Mouse (Mus musculus) embryo, embryonic 11.5 days (tissue): ENCODE measurements around the gene AA986860.
A peak's percentile ranks its signal among the peaks of the same experiment; 100 is the strongest.

ENCODE experiments used
- DNase-seq: peaks from one replicate; pipeline ENCODE4 v3.0.0-alpha.2; 2012; ENCODE audit warnings: low read depth, low spot score

Gene AA986860

GRCm38 (mm10) chr1:130731741-130732337 is at the start of gene AA986860:
AA986860 (plus strand) TSS chr1:130731976.
- DNase-seq: no peak

GRCm38 (mm10) chr1:130683905-130684304 is 47.9 kb upstream of the AA986860 start:
- DNase-seq: no peak

- DNase-seq: no peak
These were observed 33.2 kb upstream of the AA986860 start for GRCm38 (mm10) chr1:130698601-130699000.

GRCm38 (mm10) chr1:130699937-130700633 is 31.7 kb upstream of the AA986860 start:
- DNase-seq: no peak

GRCm38 (mm10) chr1:130701976-130702375 is 29.8 kb upstream of the AA986860 start:
- no peak for DNase-seq

GRCm38 (mm10) chr1:130703613-130704012 is 28.2 kb upstream of the AA986860 start:
- DNase-seq: no peak

- no peak for DNase-seq
These were observed 21.3 kb upstream of the AA986860 start for GRCm38 (mm10) chr1:130710283-130711080.

GRCm38 (mm10) chr1:130714046-130714445 is 17.7 kb upstream of the AA986860 start:
- no peak for DNase-seq

- peak; percentile 88 for DNase-seq
These were observed 16.1 kb upstream of the AA986860 start, which contains the start of gene Gm29427 for GRCm38 (mm10) chr1:130715561-130716217. Gm29427 (minus strand) TSS chr1:130715799.

GRCm38 (mm10) chr1:130716218-130716512 is 15.6 kb upstream of the AA986860 start:
- no peak for DNase-seq

GRCm38 (mm10) chr1:130716513-130717290 is 15.1 kb upstream of the AA986860 start:
- no peak for DNase-seq

- peak; percentile 86 for DNase-seq
These were observed 14.4 kb upstream of the AA986860 start, which contains the start of gene Yod1 for GRCm38 (mm10) chr1:130717291-130717871. Yod1 (plus strand) TSS chr1:130717327.

- no peak for DNase-seq
These were observed 7.6 kb upstream of the AA986860 start for GRCm38 (mm10) chr1:130724206-130724605.

- no peak for DNase-seq
These were observed 5.4 kb upstream of the AA986860 start for GRCm38 (mm10) chr1:130726396-130726795.

- no peak for DNase-seq
These were observed 3.7 kb upstream of the AA986860 start for GRCm38 (mm10) chr1:130728070-130728469.

- no peak for DNase-seq
These were observed 3.1 kb upstream of the AA986860 start for GRCm38 (mm10) chr1:130728708-130729107.

- no peak for DNase-seq
These were observed 2.6 kb upstream of the AA986860 start, which contains the start of gene Pfkfb2 for GRCm38 (mm10) chr1:130729153-130729552. Pfkfb2 (minus strand) TSS chr1:130729253.

- no peak for DNase-seq
These were observed 1.2 kb downstream of the AA986860 start for GRCm38 (mm10) chr1:130732706-130733658.

- no peak for DNase-seq
These were observed 1.9 kb downstream of the AA986860 start for GRCm38 (mm10) chr1:130733671-130734070.

GRCm38 (mm10) chr1:130734452-130734851 is 2.7 kb downstream of the AA986860 start:
- no peak for DNase-seq
